Mouse (Mus musculus) liver (tissue): ENCODE results near the gene Sipa1l3.
A peak's percentile ranks its signal among the peaks of the same experiment; 100 is the strongest.

Source experiments
- DNase-seq: peaks from one replicate; pipeline ENCODE4 v3.0.0-alpha.2; 2020; ENCODE audit warnings: mixed read lengths

The Sipa1l3 gene

GRCm38 (mm10) chr7:29327087-29327486, 191.4 kb downstream of the Sipa1l3 start:
- DNase-seq: no peak

- no peak for DNase-seq
Measured at GRCm38 (mm10) chr7:29319337-29320307, 198.8 kb downstream of the Sipa1l3 start.

GRCm38 (mm10) chr7:29318115-29318911, 200.1 kb downstream of the Sipa1l3 start:
- DNase-seq: peak; percentile 64

GRCm38 (mm10) chr7:29317558-29317957, 200.9 kb downstream of the Sipa1l3 start:
- peak; percentile 62 for DNase-seq

- DNase-seq: peak; percentile 51
Measured at GRCm38 (mm10) chr7:29316976-29317375, 201.5 kb downstream of the Sipa1l3 start.

GRCm38 (mm10) chr7:29316137-29316734, 202.2 kb downstream of the Sipa1l3 start:
- DNase-seq: no peak

GRCm38 (mm10) chr7:29314844-29315628, 203.4 kb downstream of the Sipa1l3 start:
- DNase-seq: no peak

GRCm38 (mm10) chr7:29313572-29314261, 204.7 kb downstream of the Sipa1l3 start:
- no peak for DNase-seq

GRCm38 (mm10) chr7:29313051-29313450, 205.4 kb downstream of the Sipa1l3 start:
- DNase-seq: no peak

- no peak for DNase-seq
Measured at GRCm38 (mm10) chr7:29309749-29310148, 208.7 kb downstream of the Sipa1l3 start.

- peak; percentile 57 for DNase-seq
Measured at GRCm38 (mm10) chr7:29309221-29309721, 209.2 kb downstream of the Sipa1l3 start.

- DNase-seq: peak; percentile 90
Measured at GRCm38 (mm10) chr7:29307350-29308104, 210.9 kb downstream of the Sipa1l3 start.

GRCm38 (mm10) chr7:29306619-29307018, 211.8 kb downstream of the Sipa1l3 start:
- no peak for DNase-seq

- no peak for DNase-seq
Measured at GRCm38 (mm10) chr7:29306108-29306507, 212.3 kb downstream of the Sipa1l3 start.

- no peak for DNase-seq
Measured at GRCm38 (mm10) chr7:29305263-29305988, 213.0 kb downstream of the Sipa1l3 start.

- DNase-seq: no peak
Measured at GRCm38 (mm10) chr7:29304463-29305262, 213.8 kb downstream of the Sipa1l3 start.

GRCm38 (mm10) chr7:29303738-29304462, 214.5 kb downstream of the Sipa1l3 start, which contains the start of gene Dpf1:
Dpf1 (plus strand) TSS chr7:29303951.
- DNase-seq: peak; percentile 83

- no peak for DNase-seq
Measured at GRCm38 (mm10) chr7:29302641-29303040, 215.8 kb downstream of the Sipa1l3 start.
